In the genomic region with DNA sequence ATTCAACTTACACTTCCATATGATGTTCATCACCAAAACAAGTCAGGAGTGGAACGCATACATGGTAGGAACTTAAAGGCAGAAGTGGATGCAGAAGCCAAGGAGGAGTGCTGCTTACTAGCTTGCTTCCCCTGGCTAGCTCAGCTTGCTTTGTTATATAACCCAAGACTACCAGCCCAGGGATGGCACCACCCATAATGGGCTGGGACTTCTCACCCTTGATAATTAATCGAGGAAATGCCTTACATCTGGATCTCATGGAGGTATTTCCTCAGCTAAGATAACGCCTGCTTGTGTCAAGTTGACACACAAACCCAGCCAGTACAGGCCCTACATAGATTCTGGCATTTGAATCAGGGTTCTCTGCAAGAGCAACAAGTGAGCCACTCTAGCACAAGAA, we compare ENCODE assay signal across 26 mouse cellular contexts. TPM values are rescaled to one million over a fixed set of nuclear protein-coding genes. Genes with fewer than 3 reads are reported as not detected.
"Had no signal": no experiment of that assay in that cellular context is flagged by ENCODE, and none has a peak within 500 bp of the region (broad histone marks: within the 10 kb centered on the region; RNA-seq: fewer than 3 reads in every experiment).

No protein-coding gene starts in this region.

- H3K27ac ChIP-seq: lung, embryonic 15.5 days; midbrain, embryonic 10.5 days; midbrain, embryonic 12.5 days; neural tube, embryonic 13.5 days; neural tube, embryonic 15.5 days had no signal

- H3K4me2 ChIP-seq: lung, embryonic 15.5 days; midbrain, embryonic 12.5 days; neural tube, embryonic 13.5 days; neural tube, embryonic 15.5 days had no signal

- H3K4me3 ChIP-seq: lung, embryonic 15.5 days; midbrain, embryonic 10.5 days; midbrain, embryonic 12.5 days; myocyte; neural tube, embryonic 13.5 days; neural tube, embryonic 15.5 days had no signal

- H3K9me3 ChIP-seq: lung, embryonic 15.5 days had no signal

- H3K4me1 ChIP-seq: lung, embryonic 15.5 days; midbrain, embryonic 10.5 days; midbrain, embryonic 12.5 days; neural tube, embryonic 13.5 days; neural tube, embryonic 15.5 days had no signal

- H3K27me3 ChIP-seq: lung, embryonic 15.5 days; midbrain, embryonic 12.5 days; neural tube, embryonic 13.5 days; neural tube, embryonic 15.5 days had no signal

- H3K9ac ChIP-seq: lung, embryonic 15.5 days; midbrain, embryonic 12.5 days; neural tube, embryonic 13.5 days; neural tube, embryonic 15.5 days had no signal

- H3K36me3 ChIP-seq: lung, embryonic 15.5 days; midbrain, embryonic 10.5 days; midbrain, embryonic 12.5 days; neural tube, embryonic 13.5 days; neural tube, embryonic 15.5 days had no signal

- DNase-seq: lung, adult 2 months; lung, postnatal 14 days; lung, postnatal 4 days; midbrain, embryonic 14.5 days; retina, postnatal 1 day; right cerebral cortex, adult 18-20 months; right cerebral cortex, postnatal 25 days; right cerebral cortex, postnatal 4 days; thymus, adult 18-20 months; thymus, postnatal 14 days; thymus, postnatal 36 days had no signal

- ATAC-seq: lung, postnatal 0 days; midbrain, embryonic 16.5 days had no signal

RNA-seq across cellular contexts. Expression of a gene that starts 7.4 kb away (rescaled TPM):
- polyA plus RNA-seq: liver, embryonic 16.5 days; lung, adult 2 months; lung, embryonic 15.5 days; lung, postnatal 0 days; midbrain, embryonic 10.5 days; midbrain, embryonic 12.5 days; midbrain, embryonic 14.5 days; midbrain, embryonic 16.5 days; myocyte; neural tube, embryonic 11.5 days; neural tube, embryonic 13.5 days; neural tube, embryonic 15.5 days; small intestine, adult 2 months; spleen, adult 2 months; stomach, embryonic 14.5 days; stomach, embryonic 16.5 days; thymus, postnatal 0 days had no signal

RNA-seq across cellular contexts. Expression of a gene that starts 15.1 kb away (rescaled TPM):
- polyA plus RNA-seq: liver, embryonic 16.5 days; lung, adult 2 months; lung, embryonic 15.5 days; lung, postnatal 0 days; midbrain, embryonic 10.5 days; midbrain, embryonic 12.5 days; midbrain, embryonic 14.5 days; midbrain, embryonic 16.5 days; myocyte; neural tube, embryonic 11.5 days; neural tube, embryonic 13.5 days; neural tube, embryonic 15.5 days; small intestine, adult 2 months; spleen, adult 2 months; stomach, embryonic 14.5 days; stomach, embryonic 16.5 days; thymus, postnatal 0 days had no signal

RNA-seq across cellular contexts. Expression of a gene that starts 19.1 kb away (rescaled TPM):
- polyA plus RNA-seq: liver, embryonic 16.5 days; lung, adult 2 months; lung, embryonic 15.5 days; lung, postnatal 0 days; midbrain, embryonic 10.5 days; midbrain, embryonic 12.5 days; midbrain, embryonic 14.5 days; midbrain, embryonic 16.5 days; myocyte; neural tube, embryonic 11.5 days; neural tube, embryonic 13.5 days; neural tube, embryonic 15.5 days; small intestine, adult 2 months; spleen, adult 2 months; stomach, embryonic 14.5 days; stomach, embryonic 16.5 days; thymus, postnatal 0 days had no signal
